Mouse (Mus musculus): ENCODE data around the gene Ell3.

DNA sequence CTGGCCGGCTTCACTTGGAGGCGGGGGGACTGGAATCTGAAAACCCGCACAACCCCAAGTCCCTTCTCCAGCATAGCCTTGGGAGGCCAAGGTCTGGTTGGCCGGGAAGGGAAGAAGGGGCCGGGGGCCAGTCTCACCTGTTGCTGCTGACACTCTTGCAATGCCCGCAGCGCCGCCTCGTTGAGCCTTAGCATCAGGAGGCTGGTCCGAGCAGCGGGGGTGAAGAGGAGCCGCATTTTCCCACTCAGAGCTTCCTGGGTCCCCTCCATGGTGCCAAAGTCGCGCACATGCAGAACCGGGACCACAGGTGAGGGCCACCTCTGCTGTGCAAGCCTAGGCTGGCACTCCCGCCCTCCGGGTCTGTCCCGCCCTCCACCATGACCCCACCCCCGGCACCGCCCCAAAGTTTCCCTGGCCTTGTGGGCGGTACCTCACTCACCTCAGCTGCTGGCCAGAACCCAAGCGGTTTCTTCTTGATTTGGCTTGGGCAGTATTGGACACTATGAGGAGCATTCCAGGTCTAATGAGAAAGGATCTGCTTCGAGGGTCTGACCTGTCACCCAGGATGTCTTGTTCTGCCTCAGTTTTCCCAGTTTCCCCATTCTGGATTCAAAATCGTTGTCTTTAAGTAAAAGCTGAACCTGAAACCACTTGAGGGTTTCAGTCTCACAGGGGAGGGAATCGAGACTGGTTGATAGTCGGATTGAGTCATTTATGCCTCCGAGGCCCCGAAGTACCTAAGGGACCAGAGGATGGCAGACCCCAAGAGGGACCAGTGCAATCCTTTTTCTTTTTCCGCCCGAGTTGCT, 1.6 kb downstream of the Ell3 start:
- TF ChIP-seq SRF (IDR thresholded peaks at IDR 0.05; ENCODE audit: control insufficient read depth, insufficient read length, low read depth) (no peak), MAX (IDR thresholded peaks at IDR 0.05; ENCODE audit: low read depth) (no peak)
